Mouse (Mus musculus) forebrain, embryonic 11.5 days (tissue): ENCODE data around the gene Smim4. TPM values are rescaled to one million over a fixed set of nuclear protein-coding genes. Genes with fewer than 3 reads are reported as not detected.

Experiments used
- ATAC-seq: fragments of 200-750 bp; cut with Nextera tagmentation; replicated peaks from 2 replicates; pipeline ENCODE4 v1.8.0; 2017; ENCODE audit warnings: moderate TSS enrichment; ENCODE audit not compliant: low FRiP score
- DNase-seq: peaks from one replicate; pipeline ENCODE4 v3.0.0-alpha.2; 2017; ENCODE audit warnings: low spot score
- H3K27ac ChIP-seq: fragments of 300-500 bp; sonication (generic); 2 replicates; pipeline ENCODE4 v1.5.1; 2014; ENCODE audit warnings: low read depth, low read length
- H3K27me3 ChIP-seq: fragments of 300-500 bp; sonication (generic); 2 replicates; pipeline ENCODE4 v1.6.1; 2014; ENCODE audit warnings: mild to moderate bottlenecking, low read length, mixed read lengths; ENCODE audit not compliant: control insufficient read depth, insufficient read depth
- H3K36me3 ChIP-seq: fragments of 300-500 bp; sonication (generic); 2 replicates; pipeline ENCODE4 v1.6.1; 2014; ENCODE audit warnings: mild to moderate bottlenecking, low read length, moderate library complexity, mixed read lengths; ENCODE audit not compliant: control insufficient read depth, insufficient read depth
- H3K4me1 ChIP-seq: fragments of 300-500 bp; sonication (generic); replicated peaks from 2 replicates; pipeline ENCODE4 v1.6.1; 2014; ENCODE audit warnings: low read length, mixed read lengths; ENCODE audit not compliant: control insufficient read depth, insufficient read depth
- H3K4me2 ChIP-seq: fragments of 300-500 bp; sonication (generic); 2 replicates; pipeline ENCODE4 v1.6.1; 2014; ENCODE audit warnings: low read depth, mild to moderate bottlenecking, low read length, moderate library complexity, mixed read lengths; ENCODE audit not compliant: severe bottlenecking
- H3K4me3 ChIP-seq: fragments of 300-500 bp; sonication (generic); 2 replicates; pipeline ENCODE4 v1.5.1; 2014; ENCODE audit warnings: low read depth, low read length
- H3K9ac ChIP-seq: fragments of 300-500 bp; sonication (generic); 2 replicates; pipeline ENCODE4 v1.6.1; 2014; ENCODE audit warnings: low read length
- H3K9me3 ChIP-seq: fragments of 300-500 bp; sonication (generic); 2 replicates; pipeline ENCODE4 v1.6.1; 2016; ENCODE audit warnings: low read length, mixed read lengths; ENCODE audit not compliant: control insufficient read depth
- WGBS: fragments of 180-500 bp; shearing (Covaris S2); extraction: QIAGEN DNeasy Blood & Tissue Kit; methylation state at CpG from one replicate; pipeline ENCODE4 v1.1.7; 2014; 5-methylcytosine and 5-hydroxymethylcytosine counted together
- polyA plus RNA-seq: library from polyadenylated mRNA; unstranded; fragments of >200 nt; fragmentation: Nextera tagmentation; extraction: Ambion mirVana; gene quantifications from 2 replicates; pipeline ENCODE4 v1.2.1, GENCODE M21; 2014

Smim4 gene
- polyA plus RNA-seq, 1 experiment from 2014 or later, result 50.9 TPM

DNA sequence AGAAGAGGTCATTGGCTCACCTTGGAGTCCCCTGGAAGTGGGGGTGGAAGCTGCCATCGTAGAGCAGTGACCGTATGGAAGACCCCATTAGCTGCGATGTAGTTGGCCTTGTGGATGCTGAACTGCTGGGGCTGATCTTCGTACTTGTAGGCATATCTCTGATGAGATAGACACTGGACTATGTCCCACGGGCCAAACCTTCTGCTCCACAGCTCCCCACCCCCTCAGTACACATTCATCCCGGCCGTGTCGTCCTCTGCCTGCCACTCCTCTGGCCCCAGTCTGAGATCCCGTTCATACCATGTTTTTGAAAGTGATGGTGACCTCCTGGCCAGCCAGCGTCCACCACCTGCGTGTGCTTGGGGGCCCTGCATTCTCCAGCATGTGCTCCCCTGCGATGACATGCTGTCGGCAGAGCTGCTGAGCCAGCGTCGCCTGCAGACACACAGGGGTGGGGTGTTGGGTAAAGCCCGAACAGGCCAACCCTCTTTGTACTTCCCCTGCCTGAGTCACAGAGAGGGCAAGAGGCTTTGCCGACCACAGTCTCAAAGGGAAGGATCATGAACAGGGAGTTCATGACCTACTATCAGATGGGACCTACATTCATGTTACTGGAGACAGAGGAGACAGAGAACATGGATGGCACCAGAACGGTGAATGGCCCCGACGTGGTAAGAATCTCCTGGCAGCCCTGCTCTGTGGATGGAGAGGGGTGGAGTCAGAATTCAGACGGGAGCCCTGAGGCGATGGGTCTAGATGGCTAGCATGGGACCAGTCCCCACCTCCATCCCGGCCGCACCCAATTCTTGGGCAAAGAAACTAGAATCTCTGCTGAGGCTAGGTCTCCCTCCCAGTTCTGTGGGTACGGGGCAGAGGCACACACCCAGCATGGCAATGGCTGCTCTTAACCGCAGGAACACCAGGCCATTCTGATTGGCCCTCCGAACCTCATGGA, 31.7 kb upstream of the Smim4 start:
- Histone ChIP-seq H3K4me1 (no peaks in the 10 kb centered on the region), H3K27me3 (no peaks in the 10 kb centered on the region), H3K4me3 (no peak overlapping the region), H3K27ac (no peak overlapping the region), H3K9me3 (no peaks in the 10 kb centered on the region), H3K9ac (no peak overlapping the region), H3K36me3 (no peaks in the 10 kb centered on the region), H3K4me2 (no peak overlapping the region)
- 87% methylated on average over 27 of the region's 27 CpGs for WGBS
- DNase-seq (no peak), ATAC-seq (no peak)

DNA sequence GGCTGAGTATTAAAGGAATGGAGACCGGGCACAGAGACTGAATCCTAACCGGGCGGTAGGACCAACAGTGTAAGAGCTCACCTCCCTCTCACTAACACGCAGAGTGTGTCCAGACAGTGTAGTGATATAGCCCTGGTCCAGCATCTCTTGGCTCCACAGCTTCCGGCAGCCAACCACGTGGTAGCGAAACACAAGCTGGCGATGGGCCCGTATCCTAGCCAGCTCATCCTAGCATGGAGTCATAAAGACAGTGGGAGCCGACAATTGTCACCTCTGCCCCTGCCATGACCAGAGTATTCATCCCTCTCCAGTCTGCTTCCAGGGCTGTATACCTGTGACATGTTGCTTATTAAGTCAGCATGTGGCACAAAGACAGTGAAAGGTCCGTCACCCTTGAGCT, 16.9 kb upstream of the Smim4 start:
- no peak for DNase-seq
- 92% methylated on average over 11 of the region's 11 CpGs for WGBS

DNA sequence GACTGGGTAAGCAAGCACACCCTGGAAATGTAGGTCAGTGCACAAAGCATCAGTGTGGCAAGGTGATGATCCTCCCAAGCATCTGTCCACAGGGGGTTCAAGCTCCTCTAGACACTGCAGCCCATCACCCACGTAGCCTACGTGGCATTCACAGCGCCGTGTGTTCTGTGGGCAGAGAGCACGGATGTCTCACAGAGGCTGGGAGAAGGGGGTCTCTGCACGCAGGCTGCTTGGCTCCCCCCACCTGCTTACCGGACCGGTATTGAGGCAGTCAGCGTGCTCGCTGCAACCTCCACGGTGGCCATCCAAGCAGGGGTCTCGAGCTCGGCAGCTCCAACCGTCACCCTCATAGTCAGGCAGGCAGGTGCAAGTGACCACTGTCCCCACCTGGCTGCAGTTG, 12.3 kb upstream of the Smim4 start:
- ATAC-seq, result no peak
- Histone ChIP-seq H3K27me3 (no peaks in the 10 kb centered on the region), H3K27ac (no peak overlapping the region), H3K4me3 (no peak overlapping the region), H3K4me1 (no peaks in the 10 kb centered on the region), H3K4me2 (no peak overlapping the region), H3K9ac (no peak overlapping the region), H3K9me3 (no peaks in the 10 kb centered on the region), H3K36me3 (peaks cover 34% of the 10 kb centered on the region)
- peak; percentile 54 for DNase-seq
- WGBS, result 97% methylated on average over 13 of the region's 14 CpGs

More for the DNA sequence above, 16.9 kb upstream of the Smim4 start:
- Histone ChIP-seq H3K36me3 (peaks cover 8% of the 10 kb centered on the region; the same call in 1 of the 2 replicates), H3K27ac (no peak overlapping the region), H3K4me2 (no peak overlapping the region), H3K27me3 (no peaks in the 10 kb centered on the region), H3K9ac (no peak overlapping the region), H3K4me3 (no peak overlapping the region), H3K4me1 (no peaks in the 10 kb centered on the region), H3K9me3 (no peaks in the 10 kb centered on the region)
- no peak for ATAC-seq

DNA sequence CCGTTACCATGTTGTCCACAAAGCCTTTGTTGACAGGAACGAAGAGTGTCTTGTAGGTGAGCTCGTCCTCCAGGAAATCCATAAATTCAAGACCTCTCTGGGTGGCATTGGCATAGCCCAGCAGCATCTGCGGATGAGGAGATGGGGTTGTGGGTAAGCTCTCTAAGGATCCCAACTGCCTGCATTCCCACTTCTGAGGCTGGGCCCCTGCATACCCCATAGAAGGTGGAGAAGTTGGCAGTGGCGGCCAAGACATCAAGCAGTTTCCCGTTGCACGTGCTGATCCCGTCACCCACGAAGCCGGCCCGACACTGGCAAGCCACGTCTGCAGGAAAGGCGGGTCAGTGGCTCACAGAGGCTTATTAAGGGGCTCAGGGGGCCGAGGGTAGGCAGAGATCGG, 11.4 kb upstream of the Smim4 start:
- H3K27ac ChIP-seq, result no peak overlapping the region
- DNase-seq, result peak; percentile 48
- H3K9me3 ChIP-seq, result no peaks in the 10 kb centered on the region
- no peak overlapping the region for H3K9ac ChIP-seq
- peaks cover 40% of the 10 kb centered on the region for H3K36me3 ChIP-seq
- ATAC-seq, result no peak
- no peak overlapping the region for H3K4me2 ChIP-seq
- H3K27me3 ChIP-seq, result no peaks in the 10 kb centered on the region
- no peak overlapping the region for H3K4me3 ChIP-seq
- no peaks in the 10 kb centered on the region for H3K4me1 ChIP-seq
- 91% methylated on average over 15 of the region's 15 CpGs for WGBS

DNA sequence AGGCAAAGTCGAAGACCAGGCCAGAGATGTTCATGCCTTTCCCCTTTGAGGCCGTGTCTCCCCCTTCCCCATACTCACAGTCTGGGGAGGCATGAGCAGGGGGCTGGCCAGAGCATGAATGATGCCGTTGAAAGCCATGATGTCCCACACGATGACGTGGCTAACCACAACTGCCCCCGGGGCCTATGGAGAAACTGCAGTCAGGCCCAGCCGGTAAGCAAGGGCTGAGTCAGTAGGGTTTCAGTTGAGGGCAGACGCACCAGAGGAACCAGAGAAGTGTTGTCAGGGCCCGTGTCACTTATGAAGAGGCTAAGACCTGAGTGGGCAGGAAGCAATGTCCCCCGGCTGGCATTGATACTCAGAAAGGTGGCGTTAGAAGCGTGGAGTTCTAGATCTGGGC, 10.9 kb upstream of the Smim4 start:
- ATAC-seq (no peak), DNase-seq (peak; percentile 50)
- Histone ChIP-seq H3K9me3 (no peaks in the 10 kb centered on the region), H3K4me1 (no peaks in the 10 kb centered on the region), H3K4me3 (no peak overlapping the region), H3K27ac (no peak overlapping the region), H3K36me3 (peaks cover 44% of the 10 kb centered on the region), H3K9ac (no peak overlapping the region), H3K27me3 (no peaks in the 10 kb centered on the region), H3K4me2 (no peak overlapping the region)
- WGBS, result 94% methylated on average over 12 of the region's 12 CpGs

DNA sequence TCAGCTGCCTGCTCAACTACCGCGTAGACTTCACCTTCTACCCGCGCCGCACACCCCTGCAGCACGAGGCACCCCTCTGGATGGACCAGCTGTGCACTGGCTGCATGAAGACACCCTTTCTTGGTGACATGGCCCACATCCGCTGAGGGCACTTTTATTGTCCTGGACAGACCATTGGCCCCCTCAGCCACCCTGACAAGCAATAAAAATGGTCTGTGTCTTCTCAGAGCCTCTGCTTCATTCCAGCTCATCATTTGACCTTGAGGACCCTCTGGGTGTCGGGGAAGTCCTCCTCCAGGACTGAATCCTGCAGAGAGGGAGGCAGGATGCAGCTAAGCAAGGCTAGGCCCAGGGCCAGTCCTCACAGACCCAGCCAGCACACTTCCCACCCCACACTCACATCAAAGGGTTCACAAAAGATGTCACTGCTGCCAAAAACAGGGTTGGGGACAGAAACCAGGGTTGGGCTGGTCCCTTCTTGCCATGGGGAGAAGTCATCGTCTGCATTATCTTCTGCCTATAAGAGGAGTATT, 10.2 kb upstream of the Smim4 start:
- Histone ChIP-seq H3K27ac (no peak overlapping the region), H3K27me3 (no peaks in the 10 kb centered on the region), H3K9me3 (no peaks in the 10 kb centered on the region), H3K4me2 (no peak overlapping the region), H3K4me3 (no peak overlapping the region), H3K4me1 (no peaks in the 10 kb centered on the region), H3K9ac (no peak overlapping the region), H3K36me3 (peaks cover 44% of the 10 kb centered on the region)
- DNase-seq (peak; percentile 48), ATAC-seq (no peak)
- WGBS, result 95% methylated on average over 9 of the region's 9 CpGs

DNA sequence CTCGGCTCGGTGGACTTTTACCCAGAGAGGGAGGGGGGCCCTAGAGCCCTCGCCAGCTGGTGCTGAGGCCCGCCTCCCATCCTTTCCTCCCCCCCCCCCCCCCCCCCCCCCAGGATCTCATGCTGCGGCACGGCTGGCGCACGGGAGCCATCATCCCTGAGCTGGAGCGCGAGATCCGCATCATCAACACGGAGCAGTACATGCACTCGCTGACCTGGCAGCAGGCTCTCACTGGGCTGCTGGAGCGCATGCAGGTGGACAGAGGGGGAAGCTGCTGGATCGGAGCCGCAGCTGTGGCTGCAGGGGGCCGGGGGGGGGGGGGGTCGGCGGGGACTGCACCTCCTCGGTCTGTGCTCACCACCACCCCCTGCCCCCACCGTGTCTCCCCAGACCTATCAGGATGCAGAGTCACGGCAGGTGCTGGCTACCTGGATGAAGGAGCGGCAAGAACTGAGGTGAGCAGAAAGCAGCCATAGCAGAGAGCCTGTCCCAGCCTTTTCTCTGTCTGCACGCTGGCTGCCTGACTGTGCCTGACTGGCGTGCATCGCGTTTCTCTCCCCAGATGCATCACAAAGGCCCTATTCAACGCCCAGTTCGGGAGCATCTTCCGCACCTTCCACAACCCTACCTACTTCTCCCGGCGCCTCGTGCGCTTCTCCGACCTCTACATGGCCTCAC, 9.6 kb upstream of the Smim4 start:
- Histone ChIP-seq H3K36me3 (peaks cover 44% of the 10 kb centered on the region), H3K9me3 (no peaks in the 10 kb centered on the region), H3K9ac (no peak overlapping the region), H3K4me2 (no peak overlapping the region), H3K27me3 (no peaks in the 10 kb centered on the region), H3K27ac (no peak overlapping the region), H3K4me1 (0 out of 2 replicates have a peak, but pooled peaks cover 2% of the 10 kb centered on the region), H3K4me3 (no peak overlapping the region)
- WGBS, result 91% methylated on average over 30 of the region's 35 CpGs
- ATAC-seq, result no peak
- DNase-seq, result peak; percentile 49

DNA sequence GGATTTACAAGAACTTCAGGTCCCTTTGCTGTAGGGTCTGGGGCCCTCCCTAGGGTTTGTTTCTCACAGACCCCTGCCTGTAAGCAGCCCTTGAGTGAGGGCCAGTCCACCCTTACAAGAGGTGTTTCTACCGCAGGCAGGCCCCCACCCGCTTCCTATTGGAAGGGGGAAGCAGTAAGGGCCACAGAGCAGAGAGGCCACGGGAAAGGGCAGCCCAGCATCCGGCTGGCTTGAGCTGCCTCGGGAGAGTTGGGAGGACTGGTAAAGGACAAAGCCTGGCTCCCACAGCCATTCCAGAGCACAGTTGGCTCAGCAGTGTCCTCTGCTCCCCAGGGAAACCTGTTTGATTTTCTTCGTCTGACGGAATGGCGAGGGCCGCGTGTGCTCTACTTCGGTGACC, 9.0 kb upstream of the Smim4 start:
- ATAC-seq, result no peak
- no peaks in the 10 kb centered on the region for H3K9me3 ChIP-seq
- no peak overlapping the region for H3K4me3 ChIP-seq
- no peaks in the 10 kb centered on the region for H3K27me3 ChIP-seq
- no peak overlapping the region for H3K27ac ChIP-seq
- peaks cover 44% of the 10 kb centered on the region for H3K36me3 ChIP-seq
- WGBS, result 82% methylated on average over 9 of the region's 11 CpGs
- H3K9ac ChIP-seq, result no peak overlapping the region
- no peak overlapping the region for H3K4me2 ChIP-seq
- DNase-seq, result no peak
- peaks cover 6% of the 10 kb centered on the region; the same call in 1 of the 2 replicates for H3K4me1 ChIP-seq
